Mouse (Mus musculus) left cerebral cortex, postnatal 36 days (tissue): ENCODE results near the gene Med26. TPM values are rescaled to one million over a fixed set of nuclear protein-coding genes. Genes with fewer than 3 reads are reported as not detected.

Source experiments
- microRNA-seq: library from miRNA; unstranded; fragments of <30 nt; microRNA quantifications from one replicate; pipeline ENCODE4 v1.2.0, GENCODE M21; 2022
- total RNA-seq, 2 experiments: library from RNA; stranded (reverse); gene quantifications; 2 replicates each; pipeline ENCODE4 v1.2.3; 2021

Gene Med26
- total RNA-seq, 2 experiments from 2014 or later: 9.6 to 10.7 TPM

Small RNA genes within 50 kb of the gene (microRNA-seq; reads per million reads assigned to microRNA genes)
- not detected for gene Gm28019
- 4.3 reads per million, percentile 12 among the genes with 10 or more reads in this experiment for gene Mir7068

Other genes starting within 250 kb of the Med26 start
- gene Gm10282, start 243.0 kb downstream of the Med26 start, total RNA-seq: 1 to 10 TPM; 5.2 to 6.4 TPM
- gene Klf2, start 229.2 kb downstream of the Med26 start, total RNA-seq: 10 to 100 TPM; 13.5 to 22.2 TPM
- gene Eps15l1, start 126.8 kb downstream of the Med26 start, total RNA-seq: 10 to 100 TPM; 60.0 to 75.6 TPM
- gene Calr3, start 104.4 kb downstream of the Med26 start, total RNA-seq: under 1 TPM; 0.61 to 0.81 TPM
- 10 to 100 TPM; 10.3 to 15.1 TPM for gene 1700030K09Rik, start 104.4 kb downstream of the Med26 start, total RNA-seq
- 10 to 100 TPM; 59.7 to 76.4 TPM for gene Cherp, start 73.0 kb downstream of the Med26 start, total RNA-seq
- gene Slc35e1, start 55.7 kb downstream of the Med26 start, total RNA-seq: 10 to 100 TPM; 50.9 to 53.5 TPM
- 100 to 1,000 TPM; 111 to 128 TPM for gene Smim7, start 22.8 kb upstream of the Med26 start, total RNA-seq
- 100 to 1,000 TPM; 121 to 137 TPM for gene Tmem38a, start 23.8 kb upstream of the Med26 start, total RNA-seq
- gene Nwd1, start 98.4 kb upstream of the Med26 start, total RNA-seq: 10 to 100 TPM; 40.5 to 48.4 TPM
- 100 to 1,000 TPM; 140 to 148 TPM for gene Sin3b, start 175.0 kb upstream of the Med26 start, total RNA-seq
- under 1 TPM; 0.17 to 0.23 TPM for gene F2rl3, start 213.6 kb upstream of the Med26 start, total RNA-seq